Mouse (Mus musculus) myocyte (in vitro differentiated cells): ENCODE measurements around the gene Adgrf5. TPM values are rescaled to one million over a fixed set of nuclear protein-coding genes. Genes with fewer than 3 reads are reported as not detected.

Experiments used
- H3K27me3 ChIP-seq: one replicate; pipeline ENCODE4 v1.6.1; 2011; ENCODE audit not compliant: control insufficient read depth, insufficient read depth, insufficient read length
- H3K36me3 ChIP-seq: one replicate; pipeline ENCODE4 v1.6.1; 2011; ENCODE audit not compliant: control insufficient read depth, insufficient read depth
- H3K4me2 ChIP-seq: one replicate; pipeline ENCODE4 v1.6.1; 2011; ENCODE audit warnings: low read depth, control low read depth
- H3K4me3 ChIP-seq: one replicate; pipeline ENCODE4 v1.5.1; 2011; ENCODE audit warnings: mild to moderate bottlenecking, control low read depth, moderate library complexity
- H3K79me2 ChIP-seq: one replicate; pipeline ENCODE4 v1.6.1; 2011; ENCODE audit not compliant: control insufficient read depth, insufficient read depth
- H3ac ChIP-seq: one replicate; pipeline ENCODE4 v1.6.1; 2011; ENCODE audit not compliant: control insufficient read depth, insufficient read length
- CEBPB ChIP-seq: IDR thresholded peaks from 2 replicates; pipeline ENCODE4 v1.6.1; 2011; ENCODE audit warnings: mild to moderate bottlenecking, moderate library complexity; ENCODE audit not compliant: poor library complexity, insufficient read depth, severe bottlenecking
- E2F4 ChIP-seq: IDR thresholded peaks from one replicate; pipeline ENCODE4 v1.6.1; 2011; ENCODE audit warnings: mild to moderate bottlenecking, control low read depth, moderate library complexity; ENCODE audit not compliant: insufficient read depth
- MAX ChIP-seq: IDR thresholded peaks from one replicate; pipeline ENCODE4 v1.6.1; 2011; ENCODE audit warnings: low read depth, mild to moderate bottlenecking, control low read depth
- MYOD1 ChIP-seq, 3 experiments: IDR thresholded peaks; one replicate each; pipeline ENCODE4 v1.6.1; 2011; ENCODE audit warnings: control low read depth in 2 of 3, low read depth in 2 of 3, mild to moderate bottlenecking in 2 of 3, moderate library complexity in 1 of 3; ENCODE audit not compliant: insufficient read length in 2 of 3, control insufficient read depth in 1 of 3
- MYOG ChIP-seq, 3 experiments: IDR thresholded peaks; one replicate each; pipeline ENCODE4 v1.6.1; 2011; ENCODE audit warnings: control low read depth in 2 of 3, low read depth in 2 of 3, mild to moderate bottlenecking in 2 of 3; ENCODE audit not compliant: insufficient read length in 2 of 3, control insufficient read depth in 1 of 3, insufficient read depth in 1 of 3
- POLR2A ChIP-seq: IDR thresholded peaks from one replicate; pipeline ENCODE4 v1.6.1; 2011; ENCODE audit warnings: low read depth, mild to moderate bottlenecking, control low read depth, moderate library complexity; ENCODE audit not compliant: insufficient read length
- POLR2AphosphoS2 ChIP-seq: IDR thresholded peaks from one replicate; pipeline ENCODE4 v1.6.1; 2011; ENCODE audit warnings: low read depth, control low read depth; ENCODE audit not compliant: insufficient read length
- REST ChIP-seq: IDR thresholded peaks from one replicate; pipeline ENCODE4 v1.6.1; 2011; ENCODE audit warnings: mild to moderate bottlenecking, control low read depth, moderate library complexity; ENCODE audit not compliant: insufficient read depth, insufficient read length
- SRF ChIP-seq: IDR thresholded peaks from one replicate; pipeline ENCODE4 v1.6.1; 2011; ENCODE audit warnings: low read depth; ENCODE audit not compliant: control insufficient read depth, insufficient read length
- TCF12 ChIP-seq: IDR thresholded peaks from one replicate; pipeline ENCODE4 v1.6.1; 2011; ENCODE audit warnings: mild to moderate bottlenecking, control low read depth; ENCODE audit not compliant: poor library complexity, insufficient read depth, severe bottlenecking
- TCF3 ChIP-seq: IDR thresholded peaks from one replicate; pipeline ENCODE4 v1.6.1; 2011; ENCODE audit warnings: low read depth, control low read depth; ENCODE audit not compliant: insufficient read length
- USF1 ChIP-seq: IDR thresholded peaks from one replicate; pipeline ENCODE4 v1.6.1; 2011; ENCODE audit warnings: low read depth, mild to moderate bottlenecking, control low read depth, moderate library complexity
- polyA plus RNA-seq: library from polyadenylated mRNA; unstranded; fragments of >200 nt; fragmentation: generic; extraction: Trizol; gene quantifications from one replicate; pipeline ENCODE4 v1.2.1, GENCODE M21; 2012; ENCODE audit warnings: missing spikeins

Adgrf5 gene
- polyA plus RNA-seq, 1 experiment = 0.04 TPM

DNA sequence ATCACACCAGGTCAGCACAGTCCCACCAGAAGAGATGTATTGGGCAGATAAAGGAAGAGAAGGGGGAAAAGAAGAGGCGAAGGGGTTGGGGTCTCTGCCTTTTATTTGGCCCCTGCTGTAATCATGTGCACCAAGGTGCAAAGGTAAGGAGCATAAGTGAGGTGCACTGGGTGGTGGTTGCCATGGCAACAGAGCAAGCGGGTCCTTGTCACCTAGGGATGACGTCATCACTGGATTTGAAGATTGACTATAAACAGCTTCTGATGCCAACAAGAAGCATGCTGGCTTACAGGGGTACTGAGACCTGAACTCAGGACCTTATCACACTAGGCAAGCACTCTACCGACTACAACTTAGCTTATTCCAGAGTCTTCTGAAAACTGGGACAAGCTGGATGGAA is 31.0 kb upstream of the Adgrf5 start:
- H3K4me2 ChIP-seq = no peak overlapping the region
- H3K36me3 ChIP-seq = no peaks in the 10 kb centered on the region
- H3ac ChIP-seq = no peak overlapping the region
- H3K79me2 ChIP-seq = no peaks in the 10 kb centered on the region
- H3K27me3 ChIP-seq = no peaks in the 10 kb centered on the region
- H3K4me3 ChIP-seq = no peak overlapping the region
- no peak for TF ChIP-seq E2F4
- no peak for TF ChIP-seq MYOG (IDR thresholded peaks at IDR 0.05; ENCODE audit: control insufficient read depth in 1 of 3, insufficient read depth in 1 of 3, insufficient read length in 2 of 3, low read depth in 2 of 3)
- TF ChIP-seq POLR2AphosphoS2 = no peak
- TF ChIP-seq USF1 = no peak
- no peak for TF ChIP-seq TCF12
- TF ChIP-seq SRF = no peak
- TF ChIP-seq REST = no peak
- no peak for TF ChIP-seq MYOD1 (IDR thresholded peaks at IDR 0.05; ENCODE audit: control insufficient read depth in 1 of 3, insufficient read length in 2 of 3, low read depth in 2 of 3)
- TF ChIP-seq POLR2A = no peak
- TF ChIP-seq CEBPB = no peak
- no peak for TF ChIP-seq TCF3
- no peak for TF ChIP-seq MAX

DNA sequence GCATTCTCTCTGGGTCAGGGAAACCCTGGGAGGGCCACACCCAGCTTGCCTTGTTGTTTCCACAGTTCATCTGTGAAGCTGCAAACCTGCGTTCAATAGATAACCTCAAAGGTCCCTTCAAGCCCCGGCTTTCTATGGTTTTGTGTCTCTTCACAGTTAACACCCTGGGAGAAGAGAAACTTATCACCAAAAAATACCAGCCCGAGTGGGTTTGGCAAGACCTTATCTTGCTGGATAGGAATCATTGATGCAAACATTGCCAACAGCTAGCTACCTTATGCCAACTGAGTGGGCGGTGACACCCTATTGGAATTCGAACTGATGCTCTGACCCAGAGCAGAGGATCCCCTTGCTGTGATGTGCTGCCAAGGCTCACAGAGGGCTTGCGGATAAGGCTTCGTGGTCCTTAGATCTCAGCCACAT is 30.5 kb upstream of the Adgrf5 start:
- TF ChIP-seq MAX = no peak
- TF ChIP-seq E2F4 = no peak
- TF ChIP-seq MYOD1 (IDR thresholded peaks at IDR 0.05; ENCODE audit: control insufficient read depth in 1 of 3, insufficient read length in 2 of 3, low read depth in 2 of 3) = no peak
- H3ac ChIP-seq = no peak overlapping the region
- H3K36me3 ChIP-seq = no peaks in the 10 kb centered on the region
- H3K4me2 ChIP-seq = no peak overlapping the region
- H3K4me3 ChIP-seq = no peak overlapping the region
- no peaks in the 10 kb centered on the region for H3K79me2 ChIP-seq
- H3K27me3 ChIP-seq = no peaks in the 10 kb centered on the region

DNA sequence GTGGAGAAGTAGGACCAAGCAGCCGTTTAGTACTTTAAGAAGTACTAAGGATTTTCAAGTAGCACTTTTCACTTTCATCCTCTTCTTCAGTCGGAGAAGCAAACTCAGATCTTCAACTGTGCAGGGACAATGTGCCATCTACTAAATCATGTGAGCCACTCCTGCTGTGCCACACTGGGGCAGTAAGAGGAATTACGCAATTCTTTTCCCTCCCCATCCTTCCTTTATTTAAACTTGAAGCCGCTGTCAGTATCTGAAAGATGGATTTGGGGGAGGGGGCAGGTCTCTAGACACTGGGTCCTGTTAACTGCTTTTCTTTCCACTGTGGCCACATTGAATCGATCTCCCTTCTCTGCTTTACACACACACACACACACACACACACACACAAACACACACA is 27.6 kb upstream of the Adgrf5 start:
- TF ChIP-seq E2F4 = no peak
- TF ChIP-seq TCF3 = no peak
- TF ChIP-seq SRF = no peak
- no peak for TF ChIP-seq POLR2A
- TF ChIP-seq TCF12 = no peak
- TF ChIP-seq USF1 = no peak
- TF ChIP-seq MYOD1 (IDR thresholded peaks at IDR 0.05; ENCODE audit: control insufficient read depth in 1 of 3, insufficient read length in 2 of 3, low read depth in 2 of 3) = no peak
- no peak for TF ChIP-seq MYOG (IDR thresholded peaks at IDR 0.05; ENCODE audit: control insufficient read depth in 1 of 3, insufficient read depth in 1 of 3, insufficient read length in 2 of 3, low read depth in 2 of 3)
- TF ChIP-seq MAX = no peak
- no peak for TF ChIP-seq REST
- no peak for TF ChIP-seq POLR2AphosphoS2
- no peak for TF ChIP-seq CEBPB
- Histone ChIP-seq H3K79me2 (no peaks in the 10 kb centered on the region), H3ac (no peak overlapping the region), H3K36me3 (no peaks in the 10 kb centered on the region), H3K4me2 (no peak overlapping the region), H3K4me3 (no peak overlapping the region), H3K27me3 (no peaks in the 10 kb centered on the region)

DNA sequence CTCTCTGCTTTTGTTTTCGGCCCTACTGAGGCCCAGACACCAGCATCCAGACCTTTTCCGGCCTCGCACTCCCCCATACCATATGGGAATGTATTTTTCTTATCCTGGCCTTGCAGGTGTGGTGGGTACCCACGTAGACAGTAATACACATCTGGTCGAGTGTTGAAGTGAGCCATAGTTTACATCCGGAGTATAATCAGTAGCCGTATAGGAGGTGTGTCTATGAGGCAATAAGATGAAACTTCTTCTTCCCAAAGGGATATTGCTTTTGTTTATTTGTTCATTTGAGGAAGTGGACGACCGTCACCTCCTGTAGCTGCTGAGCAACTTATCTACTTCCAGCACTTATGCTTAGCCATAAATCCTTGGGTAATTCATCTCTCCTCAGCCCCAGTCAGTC is 26.2 kb upstream of the Adgrf5 start:
- Histone ChIP-seq H3K36me3 (no peaks in the 10 kb centered on the region), H3K27me3 (no peaks in the 10 kb centered on the region), H3K4me2 (no peak overlapping the region), H3K4me3 (no peak overlapping the region), H3ac (no peak overlapping the region), H3K79me2 (no peaks in the 10 kb centered on the region)
- TF ChIP-seq MYOD1 (IDR thresholded peaks at IDR 0.05; ENCODE audit: control insufficient read depth in 1 of 3, insufficient read length in 2 of 3, low read depth in 2 of 3) = no peak
- no peak for TF ChIP-seq POLR2A
- no peak for TF ChIP-seq MAX
- no peak for TF ChIP-seq POLR2AphosphoS2
- no peak for TF ChIP-seq CEBPB
- no peak for TF ChIP-seq E2F4
- no peak for TF ChIP-seq TCF12
- no peak for TF ChIP-seq SRF
- no peak for TF ChIP-seq TCF3
- no peak for TF ChIP-seq REST
- TF ChIP-seq USF1 = no peak
- TF ChIP-seq MYOG (IDR thresholded peaks at IDR 0.05; ENCODE audit: control insufficient read depth in 1 of 3, insufficient read depth in 1 of 3, insufficient read length in 2 of 3, low read depth in 2 of 3) = no peak

DNA sequence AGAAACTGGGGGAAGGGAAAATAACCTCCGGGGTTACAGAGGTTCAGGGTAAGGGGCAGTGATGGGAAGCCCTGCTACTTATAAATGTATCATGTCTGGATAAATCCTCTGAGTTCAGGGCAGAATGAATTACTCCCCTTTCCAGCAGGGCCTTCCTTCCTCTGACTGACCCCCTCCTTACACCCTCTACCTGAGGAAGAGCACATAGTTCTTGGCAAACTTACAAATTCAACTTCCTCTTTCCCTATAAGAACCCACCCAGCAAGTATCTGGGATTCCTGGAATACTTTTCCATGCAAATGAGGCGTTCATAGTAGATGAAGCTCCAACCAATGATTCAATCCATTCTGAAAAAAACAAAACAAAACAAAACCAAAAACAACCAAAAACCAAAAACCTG is 22.6 kb upstream of the Adgrf5 start:
- H3K4me2 ChIP-seq = no peak overlapping the region
- H3K27me3 ChIP-seq = no peaks in the 10 kb centered on the region
- TF ChIP-seq REST (no peak), USF1 (no peak), MAX (no peak), MYOD1 (IDR thresholded peaks at IDR 0.05; ENCODE audit: control insufficient read depth in 1 of 3, insufficient read length in 2 of 3, low read depth in 2 of 3) (no peak), TCF3 (no peak), CEBPB (no peak), E2F4 (no peak), TCF12 (no peak), MYOG (IDR thresholded peaks at IDR 0.05; ENCODE audit: control insufficient read depth in 1 of 3, insufficient read depth in 1 of 3, insufficient read length in 2 of 3, low read depth in 2 of 3) (no peak), SRF (no peak)
- H3K4me3 ChIP-seq = no peak overlapping the region
- no peak overlapping the region for H3ac ChIP-seq
- H3K36me3 ChIP-seq = no peaks in the 10 kb centered on the region
- no peaks in the 10 kb centered on the region for H3K79me2 ChIP-seq
